Mouse (Mus musculus) brain, embryonic 14.5 days (tissue): ENCODE data around the gene Mrps2.

Experiments
- CTCF ChIP-seq: fragments of 200-500 bp; IDR thresholded peaks from 2 replicates; pipeline ENCODE4 v1.5.1; 2012; ENCODE audit warnings: inconsistent platforms, mild to moderate bottlenecking, moderate library complexity, borderline replicate concordance; ENCODE audit not compliant: insufficient read depth, insufficient read length; ENCODE audit errors: extremely low read depth
- POLR2A ChIP-seq: fragments of 200-500 bp; IDR thresholded peaks from 2 replicates; pipeline ENCODE4 v1.6.1; 2012; ENCODE audit warnings: mild to moderate bottlenecking, inconsistent platforms, borderline replicate concordance; ENCODE audit not compliant: poor library complexity, insufficient read depth, insufficient read length, severe bottlenecking; ENCODE audit errors: extremely low read depth

- TF ChIP-seq CTCF (no peak), POLR2A (no peak)
Measured at GRCm38 (mm10) chr2:28495801-28496595, 28.1 kb downstream of the Mrps2 start.
